Mouse (Mus musculus) heart, postnatal 0 days (tissue): ENCODE results near the gene H2afy.

Experiments
- CTCF ChIP-seq: IDR thresholded peaks from 2 replicates; pipeline ENCODE4 v1.5.1; 2016; ENCODE audit warnings: antibody characterized with exemption, control low read depth, low read depth
- EP300 ChIP-seq: IDR thresholded peaks from 2 replicates; pipeline ENCODE4 v1.6.1; 2016; ENCODE audit warnings: antibody characterized with exemption, low read depth

- no peak for TF ChIP-seq CTCF
- TF ChIP-seq EP300, result no peak
Observed at GRCm38 (mm10) chr13:56109703-56110102, 26.5 kb downstream of the H2afy start.
